Mouse (Mus musculus): ENCODE measurements around the gene Msh3.
A peak's percentile ranks its signal among the peaks of the same experiment; 100 is the strongest.
"Not testable (repeated sequence)": the region's sequence is repeated elsewhere in the genome, so short reads cannot be mapped to it uniquely, and the experiment has no call there.

Gene Msh3

DNA sequence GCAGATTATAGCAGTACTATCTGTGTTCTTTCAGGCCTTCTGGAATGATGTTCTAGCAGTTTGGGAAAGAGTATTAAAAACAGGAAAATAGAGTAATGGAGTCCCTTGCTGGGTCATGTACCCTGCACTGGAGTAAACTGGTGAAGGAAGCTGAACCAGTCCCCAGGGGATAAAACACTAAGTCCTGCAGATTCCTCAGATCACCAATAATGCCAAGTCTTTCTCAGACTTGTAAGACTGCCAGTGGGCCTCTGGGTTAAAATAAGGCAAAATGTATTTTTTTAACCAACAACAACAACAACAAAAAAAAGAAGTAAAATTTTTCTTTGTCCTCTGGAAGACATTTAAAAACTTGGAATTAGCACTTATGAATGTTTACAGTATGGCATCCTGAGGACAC is 102.5 kb downstream of the Msh3 start:
- no peak for DNase-seq (ENCODE audit: low spot score in 2 of 2)

DNA sequence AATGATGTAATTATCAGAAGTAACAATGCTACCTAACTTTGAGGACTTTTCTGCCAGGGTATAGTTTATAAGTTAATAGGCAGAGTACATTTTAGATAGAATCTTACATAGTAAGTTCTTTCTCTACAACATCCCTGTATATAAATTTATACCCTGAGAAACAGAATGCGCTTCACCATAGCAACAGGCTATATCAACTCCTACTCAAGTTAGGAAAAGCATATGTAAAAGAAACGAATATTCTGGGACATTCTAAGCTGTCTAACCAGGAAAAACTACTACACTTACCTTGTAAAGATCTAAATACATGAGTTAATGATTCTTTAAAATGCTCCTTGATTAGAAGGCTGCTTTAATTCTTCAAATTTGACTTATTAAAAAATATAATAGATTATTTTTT is 107.2 kb downstream of the Msh3 start:
- no peak for DNase-seq (ENCODE audit: low spot score in 2 of 2)

DNA sequence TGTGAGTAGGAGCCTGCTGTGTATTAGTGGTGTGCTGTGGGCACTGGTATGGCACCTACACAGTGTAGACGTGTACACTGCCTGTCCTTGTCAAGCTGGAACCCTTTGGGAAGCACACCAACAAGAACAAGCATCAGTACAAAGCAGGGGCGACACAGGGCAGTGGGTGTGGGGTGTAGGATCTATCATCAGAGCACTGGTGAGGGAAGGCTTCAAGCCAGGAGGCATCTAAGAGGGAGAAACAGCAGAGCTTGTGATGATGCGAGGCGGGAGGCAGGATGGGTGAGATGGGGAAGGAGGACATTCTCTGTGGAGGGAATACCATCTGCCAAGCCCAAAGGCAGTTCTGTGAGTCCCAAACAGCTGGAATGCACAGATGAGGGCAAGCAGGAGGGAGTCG is 107.8 kb downstream of the Msh3 start:
- no peak for DNase-seq (ENCODE audit: low spot score in 2 of 2)

DNA sequence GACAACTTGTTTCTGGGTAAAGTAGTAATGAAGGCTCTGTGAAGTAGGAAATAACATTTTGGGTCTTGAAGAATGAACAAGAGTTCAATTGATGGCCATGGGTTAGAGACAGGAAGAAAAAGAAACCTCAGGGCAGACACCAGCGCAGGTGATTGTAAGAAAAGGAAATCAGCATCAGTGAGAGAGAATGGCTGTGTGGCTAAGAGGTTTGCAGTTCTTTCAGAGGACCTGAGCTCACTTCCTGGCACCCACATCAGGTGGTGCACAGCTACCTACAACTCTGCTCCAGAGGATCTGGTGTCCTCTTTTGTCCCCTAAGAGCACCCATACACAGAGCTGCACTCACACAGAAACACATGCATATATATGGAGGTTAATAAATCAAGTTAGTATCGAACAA is 110.1 kb downstream of the Msh3 start:
- DNase-seq (ENCODE audit: low spot score in 2 of 2) = no peak

DNA sequence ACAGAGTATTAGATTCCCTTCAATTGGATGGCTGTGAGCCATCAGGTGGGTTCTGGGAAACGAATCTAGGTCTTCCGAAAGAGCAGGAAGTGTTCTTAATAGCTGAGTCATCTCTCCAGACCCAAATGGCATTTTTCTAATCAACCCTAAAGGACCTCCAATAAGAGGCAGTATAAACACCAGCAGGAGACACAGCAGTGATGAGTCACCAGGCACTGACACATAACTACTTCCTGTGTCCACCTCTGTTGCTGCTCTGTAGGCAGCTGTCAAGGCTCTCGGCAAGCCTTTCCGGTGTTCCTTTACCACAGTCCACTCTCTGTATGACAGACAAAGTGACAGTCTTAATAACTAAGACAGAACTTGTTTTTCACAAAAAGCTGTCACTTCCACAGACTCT is 113.4 kb downstream of the Msh3 start:
- DNase-seq (ENCODE audit: low spot score in 2 of 2) = no peak

DNA sequence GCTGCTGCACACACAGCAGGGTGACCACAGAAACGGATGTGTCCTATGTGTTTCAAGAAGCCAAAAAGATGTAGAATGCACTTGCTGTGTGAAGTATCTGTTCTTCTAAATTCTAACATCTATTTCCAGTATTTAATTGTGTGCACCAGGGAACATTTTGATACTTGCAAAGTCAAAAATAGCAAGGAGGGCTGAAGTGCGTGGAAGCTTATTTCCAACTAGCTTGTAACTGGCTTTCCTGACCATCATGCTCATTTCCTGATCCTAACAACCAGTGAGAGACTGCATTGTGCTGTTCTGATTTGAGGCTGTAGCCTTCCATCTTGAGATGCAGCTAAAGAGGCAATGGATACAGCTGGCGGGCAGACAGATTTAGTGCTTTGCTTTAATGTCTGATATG is 116.9 kb downstream of the Msh3 start:
- no peak for DNase-seq (ENCODE audit: low spot score in 2 of 2)

DNA sequence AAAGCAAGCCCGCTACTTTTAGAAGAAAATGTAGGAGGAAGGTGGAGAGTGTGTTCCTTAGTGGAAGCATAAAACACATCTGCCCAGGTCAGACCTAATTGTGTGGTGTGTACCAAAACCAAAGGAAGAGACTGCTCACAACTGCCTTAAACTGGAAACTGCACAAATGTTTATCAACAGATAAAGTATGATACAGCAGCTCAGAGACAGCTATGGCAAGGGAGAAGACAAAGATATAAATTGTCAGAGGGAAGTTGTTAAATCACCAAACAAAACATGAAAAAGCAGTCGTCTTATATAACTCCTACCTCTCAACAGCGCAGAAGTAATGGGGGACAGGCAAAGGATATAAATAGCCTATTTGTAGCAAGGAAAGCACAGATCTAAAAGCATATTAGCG is 117.8 kb downstream of the Msh3 start:
- DNase-seq (ENCODE audit: low spot score in 2 of 2) = no peak

DNA sequence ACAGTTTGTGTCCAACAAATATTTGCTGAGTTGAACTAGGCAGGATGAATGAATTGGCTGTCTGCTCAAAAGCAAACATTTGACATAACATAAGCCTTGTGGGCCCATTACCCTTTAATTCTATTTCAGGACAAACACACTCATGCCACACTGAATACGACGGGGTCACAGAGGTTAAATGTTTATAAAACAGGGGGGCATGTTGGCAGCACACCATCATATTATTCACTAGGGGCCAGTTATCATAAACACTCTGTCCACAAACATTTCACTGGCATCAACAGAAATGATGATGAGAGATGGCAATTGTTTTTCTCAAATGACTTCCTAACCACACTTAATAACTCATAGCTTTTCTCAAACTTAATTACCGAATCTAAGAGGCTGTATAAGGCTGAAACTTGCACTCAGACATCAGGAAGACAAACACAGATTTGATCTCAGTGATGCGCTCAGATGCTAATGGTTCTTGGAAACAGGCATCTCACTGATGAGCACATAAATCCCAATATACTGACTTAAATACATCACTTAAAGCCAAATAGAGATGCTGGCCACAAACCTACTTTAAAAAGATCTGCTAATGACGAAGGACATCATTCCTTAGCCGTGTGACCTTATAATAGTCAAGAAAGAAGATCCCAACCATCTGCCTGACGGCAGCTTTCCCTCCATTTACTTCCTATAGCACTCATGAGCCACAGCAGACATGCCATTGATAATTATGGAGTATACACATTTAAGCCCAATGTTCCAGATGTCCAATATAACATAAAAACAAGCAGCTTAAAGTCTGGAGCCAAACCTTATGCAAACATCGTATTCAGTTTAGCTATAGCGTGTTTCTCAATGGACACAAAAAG is 122.5 kb downstream of the Msh3 start:
- no peak for DNase-seq (ENCODE audit: low spot score in 2 of 2)

DNA sequence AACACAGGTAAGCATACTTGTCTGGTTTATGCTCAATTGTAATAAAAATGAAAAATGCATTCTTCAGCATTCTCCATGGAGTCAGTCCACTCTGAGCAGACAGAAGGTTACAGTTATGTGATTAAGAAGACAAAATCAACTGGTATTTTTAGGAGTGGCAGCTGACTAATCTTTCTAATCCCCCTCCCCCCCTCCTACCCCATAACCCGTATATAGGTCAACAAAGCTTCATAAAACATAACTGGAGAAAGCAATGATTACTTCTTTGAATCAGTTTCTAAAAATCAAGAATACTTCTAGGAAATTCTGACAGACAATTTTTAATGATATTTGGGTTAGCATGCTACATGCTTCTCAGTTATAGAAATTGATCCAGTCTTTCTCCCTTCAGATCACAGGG is 126.8 kb downstream of the Msh3 start:
- DNase-seq (ENCODE audit: low spot score in 2 of 2) = no peak

DNA sequence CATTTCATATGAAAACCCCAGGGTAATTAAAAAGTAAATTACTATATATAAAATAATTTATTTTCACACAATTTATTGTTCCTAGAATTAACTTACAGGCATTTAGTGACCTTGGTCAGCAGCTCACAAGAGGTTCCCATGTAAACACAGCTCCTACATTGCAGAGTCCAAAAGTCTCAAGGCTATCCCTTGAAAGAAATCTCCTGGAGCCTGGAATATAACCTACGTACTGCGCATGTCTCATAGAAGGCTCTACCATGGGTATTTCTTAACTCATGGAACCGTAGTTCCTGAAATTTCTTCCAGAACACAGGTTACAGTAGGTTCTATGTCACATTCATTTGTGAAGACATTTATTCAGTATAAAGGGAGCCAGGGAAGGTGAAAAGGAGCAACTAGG is 131.2 kb downstream of the Msh3 start:
- DNase-seq (ENCODE audit: low spot score in 2 of 2) = no peak

DNA sequence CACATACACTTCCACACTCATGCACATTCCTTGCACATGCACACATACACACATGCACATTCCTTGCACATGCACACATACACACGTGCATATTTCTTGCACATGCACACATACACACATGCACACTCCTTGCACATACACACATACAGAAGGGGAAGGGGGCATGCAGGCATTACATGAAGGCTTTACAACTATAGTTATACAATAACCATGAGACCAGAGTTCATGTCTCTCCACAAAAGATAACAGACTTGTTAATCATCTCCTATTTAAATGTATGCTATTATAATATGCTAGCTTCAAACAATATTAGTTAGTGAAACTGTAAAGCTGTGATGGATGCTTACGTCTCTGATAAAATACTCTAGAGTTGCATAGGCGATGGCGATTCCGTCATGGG is 132.0 kb downstream of the Msh3 start:
- no peak for DNase-seq (ENCODE audit: low spot score in 2 of 2)

DNA sequence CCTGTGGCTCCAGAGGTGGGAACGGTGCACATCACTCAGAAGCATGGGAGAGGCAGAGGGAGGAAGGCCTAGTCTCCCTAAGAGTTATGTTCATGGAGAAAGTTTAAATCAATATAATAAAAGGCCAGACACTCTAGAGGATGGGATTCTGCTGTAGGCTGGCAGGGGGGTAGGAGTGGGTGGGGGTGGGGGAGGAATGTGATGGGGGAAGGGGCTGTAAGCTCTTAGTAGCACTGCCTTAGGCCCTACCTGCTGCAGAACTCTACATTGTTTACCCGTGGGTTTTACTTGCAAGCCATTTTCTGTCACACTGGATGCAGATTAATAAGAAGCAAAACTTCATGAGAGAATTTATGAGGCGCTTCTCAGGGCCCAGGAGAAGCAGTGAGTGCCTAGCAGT is 135.0 kb downstream of the Msh3 start:
- no peak for DNase-seq (ENCODE audit: low spot score in 2 of 2)

DNA sequence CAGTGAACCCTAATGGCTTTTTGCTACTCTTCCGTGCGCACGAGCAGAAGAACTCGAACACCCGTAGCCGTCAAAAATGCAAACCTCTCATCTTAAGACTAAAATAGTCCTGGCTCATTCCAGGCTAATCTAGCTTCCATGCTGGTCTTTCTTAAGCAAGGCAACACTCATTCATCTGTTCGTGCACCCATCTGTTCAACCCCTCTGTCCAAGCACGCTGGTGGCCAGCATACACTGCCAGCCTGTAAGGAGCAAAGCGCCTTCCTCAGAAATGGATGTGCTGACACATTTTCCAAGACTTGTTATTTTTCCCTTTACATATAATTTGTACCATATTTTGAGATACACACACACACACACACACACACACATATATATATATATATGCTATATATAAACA is 137.6 kb downstream of the Msh3 start:
- DNase-seq (ENCODE audit: low spot score in 2 of 2) = peak; percentile 66 to 81

DNA sequence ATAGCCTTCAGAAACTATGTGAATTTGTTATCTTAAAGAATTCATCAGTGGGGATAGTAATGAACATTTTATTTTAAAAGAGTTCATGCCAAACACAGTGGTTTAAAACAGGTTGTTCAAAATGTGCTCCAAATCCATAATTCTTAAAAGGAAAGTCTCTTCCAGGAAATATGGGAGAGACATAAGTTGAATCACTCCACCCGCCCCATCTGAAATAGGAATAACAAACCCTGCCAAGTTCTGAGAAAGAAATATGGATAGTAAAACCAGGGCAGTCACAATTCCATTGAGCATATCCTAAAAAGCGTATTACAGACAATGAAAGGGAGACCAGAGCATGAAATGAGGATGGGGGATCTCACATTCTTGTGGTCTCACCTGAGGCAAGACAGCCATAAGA is 157.9 kb downstream of the Msh3 start:
- no peak for DNase-seq (ENCODE audit: low spot score in 2 of 2)

DNA sequence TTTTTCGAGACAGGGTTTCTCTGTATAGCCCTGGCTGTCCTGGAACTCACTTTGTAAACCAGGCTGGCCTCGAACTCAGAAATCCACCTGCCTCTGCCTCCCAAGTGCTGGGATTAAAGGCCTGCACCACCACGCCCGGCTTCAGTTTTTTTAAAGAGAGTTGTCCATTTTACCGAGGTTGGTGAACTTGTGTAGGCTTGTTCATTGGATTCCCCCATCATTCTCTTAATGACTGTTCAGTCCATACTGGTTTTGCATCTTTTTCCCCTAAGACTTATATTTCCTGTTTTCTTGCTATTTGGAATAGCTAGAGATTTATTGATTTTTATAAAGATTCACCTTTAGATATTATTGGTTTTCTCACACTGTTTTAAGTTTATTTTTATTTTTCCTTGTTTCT is 161.0 kb downstream of the Msh3 start:
- not testable (repeated sequence) for DNase-seq (ENCODE audit: low spot score in 2 of 2)

DNA sequence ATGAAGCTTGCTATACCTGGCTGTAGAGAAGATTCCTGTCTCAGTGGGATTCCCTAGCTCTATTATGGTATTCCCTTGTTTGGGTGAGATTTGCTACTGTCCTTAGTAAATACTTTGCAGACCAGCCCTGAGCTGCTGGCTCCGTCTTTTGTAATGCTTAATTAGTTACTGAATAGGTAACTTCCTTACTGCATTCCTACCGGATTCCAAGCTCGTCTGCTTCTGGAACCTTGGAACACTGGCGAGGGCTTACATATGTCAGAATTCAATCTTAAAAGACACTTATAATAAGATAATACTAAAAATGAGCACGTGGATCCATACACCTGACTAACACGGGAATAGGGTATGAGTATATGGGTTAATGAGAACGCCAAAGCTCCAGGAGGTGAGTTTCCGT is 182.1 kb downstream of the Msh3 start:
- not testable (repeated sequence) for DNase-seq (ENCODE audit: low spot score in 2 of 2)
